Mouse (Mus musculus): Measurements from ENCODE around the gene Tbc1d17.

The Tbc1d17 gene

GRCm38 (mm10) chr7:44824872-44825271 is 24.0 kb downstream of the Tbc1d17 start:
- peak; percentile 50 to 52 for DNase-seq (ENCODE audit: low spot score in 2 of 2)

DNA sequence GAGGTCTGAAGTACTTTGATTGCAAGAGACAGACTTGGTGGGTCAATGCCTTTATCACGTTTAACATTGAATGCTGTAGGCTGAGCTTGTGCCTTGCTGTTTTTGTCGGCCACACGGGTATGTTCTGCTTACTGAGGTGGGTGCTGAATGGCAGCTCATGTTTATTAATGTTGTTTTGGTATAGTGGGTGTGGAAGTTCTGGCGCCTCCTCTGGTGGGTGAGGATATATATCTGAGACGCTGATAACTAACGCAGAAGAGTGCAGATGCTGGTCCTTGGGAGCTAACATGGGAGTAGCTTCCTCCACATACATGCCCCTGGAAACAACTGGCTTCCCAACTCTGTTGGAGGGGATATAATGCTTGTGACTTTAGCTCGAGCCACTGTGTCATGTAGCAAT is 25.5 kb downstream of the Tbc1d17 start:
- no peak for DNase-seq (ENCODE audit: low spot score in 2 of 2)

DNA sequence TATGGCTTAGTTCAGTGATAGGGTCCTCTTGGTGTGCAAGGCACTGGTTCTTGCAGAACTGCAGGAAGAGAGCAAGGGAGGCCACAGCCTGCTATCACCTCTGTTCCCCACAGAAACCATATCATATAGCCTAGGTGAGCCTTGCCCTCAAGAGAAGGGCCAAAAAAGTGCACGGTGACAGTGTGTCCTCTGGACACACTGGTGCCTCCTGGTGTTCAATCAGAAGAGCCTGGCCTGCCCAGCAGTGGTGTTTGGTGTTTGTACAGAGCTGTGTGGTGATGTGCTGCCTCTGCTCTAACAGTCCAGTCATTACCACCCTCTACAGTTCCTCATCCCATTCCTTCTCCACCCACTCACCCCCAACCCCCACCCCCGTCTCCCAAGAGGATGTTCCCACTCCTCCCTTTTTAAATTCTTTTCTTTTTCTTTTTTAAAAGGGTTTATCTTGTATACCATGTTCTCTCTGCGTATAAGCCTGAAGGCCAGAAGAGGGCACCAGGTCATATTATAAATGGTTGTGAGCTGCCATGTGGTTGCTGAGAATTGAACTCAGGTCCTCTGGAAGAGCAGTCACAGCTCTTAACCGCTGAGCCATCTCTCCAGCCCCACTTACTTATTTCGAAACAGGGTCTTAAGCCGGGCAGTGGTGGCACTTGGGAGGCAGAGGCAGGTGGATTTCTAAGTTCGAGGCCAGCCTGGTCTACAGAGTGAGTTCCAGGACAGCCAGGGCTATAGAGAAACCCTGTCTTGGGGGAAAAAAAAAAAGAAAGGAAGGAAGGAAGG is 27.0 kb downstream of the Tbc1d17 start:
- no peak for DNase-seq (ENCODE audit: low spot score in 2 of 2)

GRCm38 (mm10) chr7:44820525-44820924 is 28.4 kb downstream of the Tbc1d17 start:
- DNase-seq (ENCODE audit: low spot score in 2 of 2), result no peak

- no peak for DNase-seq (ENCODE audit: low spot score in 2 of 2)
Observed at GRCm38 (mm10) chr7:44819863-44820262, 29.0 kb downstream of the Tbc1d17 start.

DNA sequence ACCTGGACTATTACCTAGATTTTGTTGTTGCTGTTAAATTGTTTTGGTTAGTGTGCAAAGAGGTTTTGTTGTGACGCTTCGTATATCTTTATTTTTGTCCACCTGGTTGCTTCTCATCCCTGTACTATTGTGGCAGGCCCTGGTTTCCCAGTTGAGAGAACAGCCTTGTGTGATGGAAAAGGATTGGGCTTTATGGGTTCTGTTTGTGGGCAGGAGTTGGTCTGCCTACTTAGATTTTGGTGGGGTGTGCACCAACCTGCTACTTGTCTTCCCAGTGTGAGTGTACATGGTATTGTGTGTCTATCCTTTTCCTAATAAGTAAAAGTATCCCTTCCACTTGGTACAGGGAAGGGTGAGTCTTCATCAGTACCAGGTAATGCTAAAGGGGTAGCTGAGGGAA is 29.5 kb downstream of the Tbc1d17 start:
- no peak for DNase-seq (ENCODE audit: low spot score in 2 of 2)

DNA sequence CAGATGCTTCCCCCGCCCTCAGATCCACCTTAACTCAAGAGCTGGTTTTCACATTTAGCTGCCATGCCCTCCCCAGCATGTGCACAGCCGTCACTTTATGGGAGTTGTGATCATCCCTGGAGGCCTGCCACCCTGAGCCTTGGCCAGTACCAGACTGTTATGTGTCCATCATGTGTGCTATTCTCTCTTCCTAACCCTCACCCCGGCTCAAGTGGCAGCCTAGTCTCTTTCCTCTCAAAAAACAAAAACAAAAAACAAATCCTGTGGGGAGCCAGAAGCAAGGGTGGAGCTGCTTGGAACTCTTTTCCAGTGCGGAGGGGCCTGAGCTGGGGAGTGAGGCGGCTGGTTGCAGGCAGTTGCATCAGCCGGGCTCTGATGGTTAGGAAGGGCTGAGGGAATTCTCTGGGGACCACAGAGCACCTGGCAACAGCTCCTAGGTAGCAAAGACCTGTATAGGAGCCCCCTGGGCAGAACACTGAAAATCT is 30.1 kb downstream of the Tbc1d17 start:
- no peak for DNase-seq (ENCODE audit: low spot score in 2 of 2)

DNA sequence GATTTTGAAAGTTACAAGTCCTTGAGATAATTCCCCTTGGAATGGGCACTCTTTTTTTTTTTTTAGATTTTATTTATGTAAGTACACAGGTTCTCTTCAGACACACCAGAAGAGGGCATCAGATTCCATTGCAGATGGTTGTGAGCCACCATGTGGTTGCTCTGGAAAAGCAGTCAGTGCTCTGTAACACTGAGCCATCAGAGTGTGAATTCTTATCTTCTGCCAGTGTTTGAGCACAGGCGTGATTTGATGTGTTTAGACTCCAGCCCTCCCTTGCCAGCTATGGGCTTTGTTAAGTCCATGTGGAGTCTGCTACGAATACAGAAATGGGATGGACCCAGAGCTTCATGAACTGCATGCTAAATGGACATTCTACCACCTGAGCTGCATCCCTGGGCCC is 30.7 kb downstream of the Tbc1d17 start:
- DNase-seq (ENCODE audit: low spot score in 2 of 2), result no peak

DNA sequence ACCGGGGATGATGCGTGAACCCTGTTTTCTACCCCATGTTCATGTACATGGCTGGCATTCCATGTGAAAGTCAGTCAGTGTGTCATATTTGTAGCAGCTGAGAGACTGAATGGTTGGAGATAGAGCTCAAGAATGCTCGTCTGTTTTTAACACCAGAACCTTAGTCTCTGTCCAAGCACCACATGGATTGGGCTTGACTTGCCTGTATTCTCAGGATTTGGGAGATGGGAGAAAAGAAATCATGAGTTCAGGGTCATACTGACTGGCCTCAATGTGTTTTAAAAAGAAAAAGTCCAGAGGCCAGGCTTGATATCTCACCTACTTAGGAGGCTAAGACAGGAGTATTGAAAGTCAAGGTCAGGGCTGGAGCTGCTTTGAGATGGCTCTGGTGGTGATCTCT is 31.4 kb downstream of the Tbc1d17 start:
- DNase-seq (ENCODE audit: low spot score in 2 of 2), result no peak

DNA sequence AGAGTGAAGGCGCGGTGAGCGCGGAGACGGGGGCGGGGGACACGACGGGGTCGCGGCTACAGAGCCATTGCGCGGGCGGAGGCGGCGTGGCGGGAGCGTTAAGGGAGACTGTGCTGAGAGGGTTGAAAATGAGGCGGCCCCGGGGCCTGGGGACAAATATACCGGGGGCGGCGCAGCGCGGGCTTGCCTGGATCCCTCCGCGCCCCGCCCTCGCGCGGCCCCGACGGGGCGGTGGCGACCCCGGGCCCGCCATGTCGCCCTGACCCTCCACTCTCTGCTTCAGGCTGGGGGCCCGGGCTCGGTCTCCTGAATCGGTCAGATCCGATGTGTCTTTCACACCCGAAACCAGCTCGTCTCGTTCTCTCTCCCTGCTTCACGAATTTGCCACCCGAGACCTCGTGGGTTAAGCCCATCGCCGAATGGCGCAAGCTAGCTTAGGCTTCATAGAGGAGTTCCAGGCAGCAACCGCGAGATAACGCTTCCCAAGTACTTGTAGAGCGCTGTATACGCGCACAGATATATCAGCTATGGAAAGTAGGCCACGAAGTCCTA is 32.3 kb downstream of the Tbc1d17 start, which contains the start of gene Atf5:
Gene Atf5, minus strand, starts transcription at position 189 of the 552 bp plus-strand sequence.
- DNase-seq (ENCODE audit: low spot score in 2 of 2), result peak; percentile 42 to 56

DNA sequence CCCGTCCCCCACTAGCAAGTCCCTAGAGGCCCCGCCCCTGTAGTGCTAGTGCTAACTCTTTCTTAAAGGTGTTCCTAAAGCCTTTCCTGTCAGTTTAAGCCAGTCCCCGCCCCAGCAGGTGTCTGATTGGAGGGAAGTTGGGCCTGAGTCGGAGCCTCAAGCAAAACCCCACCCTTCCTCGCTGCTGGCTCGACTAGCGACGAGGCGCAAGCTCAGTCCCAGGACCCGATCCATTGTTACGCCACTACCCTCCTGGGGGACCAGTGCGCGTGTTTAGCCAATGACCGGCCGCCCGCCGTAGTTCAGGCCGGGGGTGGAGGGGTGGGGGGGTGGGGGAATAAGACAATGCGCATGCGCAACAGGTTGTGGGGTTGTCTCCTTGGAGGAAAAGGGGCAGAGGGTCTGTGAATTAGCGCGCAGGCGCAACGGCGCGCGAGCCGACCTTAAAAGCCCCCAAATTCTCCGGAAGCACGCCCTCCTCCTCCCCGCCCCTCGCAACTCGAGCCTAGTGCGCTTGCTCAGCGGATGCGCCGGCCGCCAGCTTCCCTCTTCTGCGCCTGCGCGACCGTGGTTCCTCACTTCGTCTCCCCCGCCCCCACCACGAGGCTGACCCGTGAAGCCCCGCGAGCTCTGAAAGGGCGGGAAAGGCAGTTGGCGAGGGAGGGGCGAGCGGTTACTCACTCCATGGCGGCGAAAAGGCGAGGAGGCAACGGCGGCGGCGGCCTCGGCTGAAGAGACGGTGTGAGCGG is 33.0 kb downstream of the Tbc1d17 start, which contains the start of the genes Nup62 and Il4i1:
Gene Nup62, plus strand, starts transcription at position 368 of the 749 bp plus-strand sequence.
Gene Il4i1, plus strand, starts transcription at position 667 of the 749 bp plus-strand sequence.
- peak; percentile 94 to 97 for DNase-seq (ENCODE audit: low spot score in 2 of 2)

- no peak for DNase-seq (ENCODE audit: low spot score in 2 of 2)
Observed at GRCm38 (mm10) chr7:44814952-44815553, 33.8 kb downstream of the Tbc1d17 start.

- no peak for DNase-seq (ENCODE audit: low spot score in 2 of 2)
Observed at GRCm38 (mm10) chr7:44814423-44814822, 34.5 kb downstream of the Tbc1d17 start.

- no peak for DNase-seq (ENCODE audit: low spot score in 2 of 2)
Observed at GRCm38 (mm10) chr7:44813985-44814384, 34.9 kb downstream of the Tbc1d17 start.

- no peak for DNase-seq (ENCODE audit: low spot score in 2 of 2)
Observed at GRCm38 (mm10) chr7:44812651-44813325, 36.1 kb downstream of the Tbc1d17 start.

- no peak for DNase-seq (ENCODE audit: low spot score in 2 of 2)
Observed at GRCm38 (mm10) chr7:44810819-44811557, 37.9 kb downstream of the Tbc1d17 start.

GRCm38 (mm10) chr7:44810365-44810764 is 38.5 kb downstream of the Tbc1d17 start:
- DNase-seq (ENCODE audit: low spot score in 2 of 2), result no peak

GRCm38 (mm10) chr7:44809466-44809865 is 39.4 kb downstream of the Tbc1d17 start:
- no peak for DNase-seq (ENCODE audit: low spot score in 2 of 2)

DNA sequence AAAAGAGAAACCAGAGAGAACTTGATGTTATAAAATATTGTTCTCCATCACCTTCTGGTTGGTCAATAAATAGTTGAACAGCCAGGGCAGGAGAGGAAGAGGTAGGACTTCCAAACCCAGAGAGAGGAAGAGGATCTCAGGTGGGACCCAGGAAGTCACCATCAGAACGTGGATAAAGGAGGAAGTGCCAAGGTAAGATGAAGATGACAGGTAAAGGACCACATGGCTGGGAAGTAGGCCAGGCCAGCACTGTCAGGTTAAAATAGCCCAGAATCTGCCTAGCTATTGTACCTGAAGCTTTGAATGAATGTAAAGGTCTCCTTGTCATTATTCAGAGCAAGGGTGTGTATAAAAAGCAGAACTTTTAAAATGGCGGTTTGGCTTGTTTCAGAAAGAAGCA is 40.0 kb downstream of the Tbc1d17 start:
- DNase-seq (ENCODE audit: low spot score in 2 of 2), result no peak

DNA sequence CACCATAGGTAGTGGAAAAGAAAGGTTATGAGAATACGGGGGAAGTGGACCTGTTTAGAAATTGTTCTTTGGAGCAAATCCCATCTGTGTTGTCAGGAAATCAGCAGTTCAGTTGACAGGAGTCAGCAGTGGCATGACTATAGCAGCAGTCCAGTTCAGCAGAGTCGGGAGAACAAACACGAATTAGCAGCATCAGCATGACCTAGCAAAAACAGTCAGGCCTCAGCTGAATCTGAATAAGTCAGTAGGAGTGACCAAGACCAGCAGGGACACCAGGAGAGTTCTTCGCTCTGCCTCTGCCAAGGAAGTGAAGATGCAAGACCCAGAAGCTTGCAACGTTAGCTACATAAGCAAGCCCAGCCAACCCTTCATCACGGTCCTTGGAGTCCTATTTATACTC is 56.1 kb downstream of the Tbc1d17 start:
- DNase-seq (ENCODE audit: low spot score in 2 of 2), result no peak

DNA sequence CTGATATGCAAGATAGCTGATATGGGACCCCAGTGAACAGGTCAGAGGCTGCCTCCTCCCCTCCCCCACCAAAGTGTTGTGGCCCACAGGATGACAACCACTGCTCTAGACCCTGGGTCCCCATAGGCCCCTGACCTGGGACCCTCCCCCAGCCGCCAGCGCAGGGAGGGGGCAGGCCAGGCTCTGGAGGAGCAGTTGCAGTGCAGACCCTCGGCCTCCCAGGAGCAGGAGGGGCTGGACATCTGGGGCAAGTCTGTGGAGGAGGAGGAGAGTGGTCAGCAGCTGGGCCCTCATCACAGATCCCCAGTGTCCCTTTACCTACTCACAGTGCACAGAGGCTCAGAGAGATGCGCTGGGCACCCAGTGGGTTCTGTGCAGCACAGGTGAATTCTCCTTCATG is 58.8 kb downstream of the Tbc1d17 start:
- no peak for DNase-seq (ENCODE audit: low spot score in 2 of 2)
